Mouse (Mus musculus): ENCODE measurements around the gene Lgi4.

DNA sequence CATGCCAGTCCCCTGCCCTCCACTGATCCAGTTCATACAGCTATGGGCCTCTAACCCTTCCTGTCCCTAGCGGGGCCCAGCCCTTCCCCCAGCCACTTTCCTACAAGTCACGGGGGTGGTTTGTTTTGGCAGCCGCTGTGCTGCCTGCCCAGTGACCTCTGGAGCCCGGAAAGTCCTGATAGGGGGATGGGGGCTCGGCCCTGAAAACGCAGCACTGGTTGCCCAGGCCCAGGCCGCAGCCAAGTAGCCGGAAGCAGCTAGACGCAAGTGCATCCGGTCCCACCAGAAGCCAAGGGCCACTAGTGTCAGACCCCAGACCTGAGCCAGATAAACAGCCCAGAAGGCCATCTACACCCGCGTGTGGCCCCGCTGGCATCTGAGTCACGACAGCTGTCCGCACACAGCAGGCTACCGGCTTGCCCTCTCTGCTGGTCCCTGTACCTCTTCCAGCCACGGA, 56.5 kb downstream of the Lgi4 start:
- TF ChIP-seq POLR2A (IDR thresholded peaks at IDR 0.05; ENCODE audit: insufficient read depth, low read length) (no peak), EP300 (IDR thresholded peaks at IDR 0.05; ENCODE audit: insufficient read depth, low read depth, low read length) (no peak), CTCF (IDR thresholded peaks at IDR 0.05; ENCODE audit: low read depth, low read length) (no peak)
